Mouse (Mus musculus) heart, postnatal 25 days (tissue): Measurements from ENCODE around the gene Tspan4. TPM values are rescaled to one million over a fixed set of nuclear protein-coding genes. Genes with fewer than 3 reads are reported as not detected.

Experiments used
- DNase-seq: peaks from one replicate; pipeline ENCODE4 v3.0.0; 2022; ENCODE audit warnings: low spot score
- intact Hi-C: fragments of 180-260 bp; cut with DNase I; formaldehyde crosslinking; loops from one replicate; pipeline ENCODE4 v1.15.1; 2025
- total RNA-seq, 2 experiments: library from RNA; stranded (reverse); gene quantifications; 2 replicates each; pipeline ENCODE4 v1.2.3; 2021

The Tspan4 gene
- total RNA-seq, 2 experiments from 2014 or later = 17.5 to 39.0 TPM

DNA sequence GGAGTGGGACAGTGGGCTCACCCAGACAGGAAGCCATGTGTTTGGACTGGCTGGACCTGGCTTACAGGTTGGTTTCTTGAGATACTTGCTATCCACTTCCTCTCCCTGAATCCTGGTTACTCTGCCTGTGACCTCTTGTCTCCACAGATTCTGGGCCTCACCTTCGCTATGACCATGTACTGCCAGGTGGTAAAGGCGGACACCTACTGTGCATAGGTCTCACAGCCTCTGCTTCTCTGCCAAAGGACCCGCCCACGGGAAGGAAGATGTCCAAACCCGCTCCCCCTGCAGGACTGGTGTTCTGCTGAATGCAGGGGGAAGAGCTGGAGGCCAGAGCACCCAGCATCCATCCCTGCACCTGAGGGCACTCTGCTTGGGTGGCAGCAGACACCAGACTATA lies 17.7 kb downstream of the Tspan4 start:
- intact Hi-C loops = no loop called here
- no peak for DNase-seq

GRCm38 (mm10) chr7:141493729-141494128 lies 18.7 kb downstream of the Tspan4 start:
- intact Hi-C loops = no loop called here
- DNase-seq = no peak

GRCm38 (mm10) chr7:141495379-141495778 lies 20.3 kb downstream of the Tspan4 start:
- DNase-seq = no peak
- intact Hi-C loops = no loop called here

DNA sequence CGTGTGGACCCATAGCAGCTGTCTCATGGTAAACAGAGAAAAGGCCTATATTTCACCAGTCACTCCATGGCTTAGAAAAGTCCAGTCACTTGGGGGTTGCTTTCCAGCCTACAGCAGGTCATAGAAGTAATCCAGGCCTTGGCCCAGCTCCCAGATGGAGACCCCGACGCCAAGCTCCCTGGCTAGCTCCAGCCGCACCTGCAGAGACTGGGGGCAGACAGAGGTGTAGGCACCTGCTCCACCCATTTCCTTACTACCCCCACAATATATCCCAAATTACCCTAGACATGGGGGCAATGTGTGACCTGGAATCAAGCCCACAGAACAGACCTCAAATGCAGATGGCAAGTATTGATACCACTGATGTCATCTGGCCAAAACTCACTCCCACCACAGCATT lies 20.9 kb downstream of the Tspan4 start:
- intact Hi-C loops = no loop called here
- no peak for DNase-seq

DNA sequence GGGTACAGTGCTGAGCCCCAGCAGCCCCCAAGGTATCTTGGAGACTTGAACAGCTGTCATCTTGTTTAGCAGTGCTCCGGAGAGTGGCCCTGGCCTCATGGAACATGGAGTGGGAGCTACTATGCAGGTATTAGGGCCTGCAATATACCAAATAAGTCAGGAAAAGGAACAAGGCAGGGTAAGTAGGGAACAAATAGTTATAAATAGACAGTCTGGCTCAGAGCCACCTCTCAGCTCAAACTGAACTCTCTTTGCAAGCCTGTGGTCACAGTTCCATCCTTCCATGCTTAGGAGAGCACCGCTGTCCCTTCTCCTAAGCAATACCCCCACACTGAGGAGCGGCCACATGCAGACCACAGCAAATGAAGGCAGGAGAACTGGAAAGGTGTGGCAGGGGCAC lies 22.6 kb downstream of the Tspan4 start:
- DNase-seq = no peak
- intact Hi-C loops = no loop called here

DNA sequence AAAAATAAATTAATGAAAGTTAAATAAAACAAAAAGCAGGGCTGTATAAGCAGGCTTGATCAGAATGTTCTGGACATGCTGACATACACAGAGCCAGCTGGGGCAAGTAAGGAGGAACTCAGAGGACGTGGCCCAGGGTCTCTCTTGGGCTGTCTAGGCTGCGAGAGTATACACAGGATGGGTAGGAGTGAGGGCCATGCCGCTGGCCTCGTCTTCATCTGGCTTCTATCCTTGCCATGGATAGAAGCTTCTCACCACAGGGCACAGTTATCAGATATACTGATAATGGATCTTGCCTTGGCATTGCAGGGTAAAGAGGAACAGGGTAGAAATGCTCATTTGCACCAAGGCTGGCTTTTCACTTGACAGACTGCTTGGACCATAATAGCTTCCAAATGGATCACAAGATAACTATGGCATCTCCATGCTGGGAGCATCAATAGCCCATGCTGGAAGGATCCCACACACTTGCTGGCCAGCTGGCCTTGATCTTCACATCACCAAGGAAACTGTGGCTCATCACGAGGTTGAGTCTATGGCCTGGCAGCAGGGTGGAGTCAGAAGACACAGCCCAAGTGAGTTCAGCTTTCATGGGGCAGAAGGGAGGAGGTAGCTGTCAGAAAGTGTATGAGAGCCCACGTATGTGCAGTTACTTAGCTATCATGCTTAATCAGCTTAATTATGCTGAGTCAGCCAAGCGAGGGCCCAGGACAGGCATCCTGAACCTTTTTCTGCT lies 26.9 kb downstream of the Tspan4 start:
- intact Hi-C loops = no loop called here
- DNase-seq = no peak

GRCm38 (mm10) chr7:141502556-141502905 lies 27.5 kb downstream of the Tspan4 start:
- no peak for DNase-seq
- intact Hi-C loops = no loop called here

DNA sequence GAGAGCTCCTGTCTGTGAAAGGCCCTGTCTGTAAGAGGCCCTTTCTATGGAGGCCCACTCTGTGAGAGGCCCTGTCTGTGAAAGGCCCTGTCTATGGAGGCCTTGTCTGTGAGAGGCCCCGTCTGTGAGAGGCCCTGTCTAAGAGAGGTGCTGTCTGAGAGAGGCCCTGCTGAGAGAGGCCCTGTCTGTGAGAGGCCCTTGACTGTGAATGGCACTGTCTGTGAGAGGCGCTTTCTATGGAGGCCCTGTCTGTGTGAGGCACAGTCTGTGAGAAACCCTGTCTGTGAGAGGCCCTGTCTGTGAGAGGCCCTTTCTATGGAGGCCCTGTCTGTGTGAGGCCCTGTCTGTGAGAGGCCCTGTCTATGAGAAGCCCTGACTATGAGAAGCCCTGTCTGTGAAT lies 31.2 kb downstream of the Tspan4 start:
- intact Hi-C loops = no loop called here
- no peak for DNase-seq

DNA sequence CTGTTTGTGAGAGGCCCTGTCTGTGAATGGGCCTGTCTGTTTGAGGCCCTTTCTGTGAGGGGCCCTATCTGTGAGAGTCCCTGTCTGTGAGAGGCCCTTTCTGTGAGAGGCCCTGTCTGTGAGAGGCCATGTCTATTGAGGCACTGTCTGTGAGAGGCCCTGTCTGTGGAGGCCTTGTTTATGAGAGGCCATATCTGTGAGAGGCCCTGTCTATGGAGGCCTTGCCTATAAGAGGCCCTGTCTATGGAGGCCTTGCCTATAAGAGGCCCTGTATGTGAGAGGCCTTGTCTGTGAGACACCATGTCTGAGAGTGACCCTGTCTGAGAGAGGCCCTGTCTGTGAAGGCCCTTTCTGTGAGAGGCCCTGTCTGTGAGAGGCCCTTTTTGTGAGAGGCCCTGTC lies 33.1 kb downstream of the Tspan4 start:
- no peak for DNase-seq
- intact Hi-C loops = no loop called here

DNA sequence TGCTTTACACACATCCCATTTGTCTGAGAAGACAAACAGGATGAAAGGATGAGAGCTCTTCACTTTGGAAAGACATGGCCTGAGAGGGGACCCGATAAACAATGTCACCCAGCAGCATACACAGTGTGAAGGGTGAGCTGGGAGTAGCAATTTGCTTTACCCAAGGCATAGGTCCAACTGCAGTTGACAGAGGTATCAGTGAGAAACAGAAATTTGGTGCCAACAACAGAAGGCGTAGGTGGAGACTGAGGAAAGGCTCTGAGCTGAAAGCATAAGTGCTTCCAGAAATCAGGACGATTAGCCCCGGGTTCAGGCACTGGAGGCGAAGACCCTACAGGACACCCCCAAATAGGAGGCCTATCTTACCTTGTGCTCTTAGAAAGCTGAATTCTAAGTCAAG lies 35.2 kb downstream of the Tspan4 start:
- intact Hi-C loops = no loop called here
- no peak for DNase-seq

DNA sequence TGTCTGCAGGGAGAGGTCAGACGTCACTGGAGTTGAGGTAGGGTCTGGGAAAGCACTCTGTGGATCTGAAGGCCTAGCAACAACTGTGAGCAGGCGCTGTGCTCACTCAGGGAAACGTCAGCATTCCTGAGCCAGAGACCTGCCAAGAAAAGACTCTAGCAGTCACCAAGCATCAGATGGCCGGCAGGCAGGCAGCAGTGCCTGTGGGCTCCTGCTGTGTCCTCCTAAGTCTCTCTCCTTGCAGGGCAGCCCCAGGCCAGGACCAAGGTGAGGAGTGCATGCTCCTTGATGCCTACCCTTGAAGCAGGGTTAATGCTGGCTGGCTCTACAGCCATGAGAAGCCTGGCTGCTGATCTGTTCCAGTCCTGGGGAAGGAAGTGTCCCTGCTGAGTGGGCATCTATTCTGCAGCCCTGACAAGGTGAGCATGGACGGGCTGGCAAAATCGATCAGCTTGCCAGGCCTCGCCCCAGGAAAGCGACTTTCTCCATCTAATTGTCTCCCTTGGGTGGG lies 35.7 kb downstream of the Tspan4 start:
- no peak for DNase-seq

DNA sequence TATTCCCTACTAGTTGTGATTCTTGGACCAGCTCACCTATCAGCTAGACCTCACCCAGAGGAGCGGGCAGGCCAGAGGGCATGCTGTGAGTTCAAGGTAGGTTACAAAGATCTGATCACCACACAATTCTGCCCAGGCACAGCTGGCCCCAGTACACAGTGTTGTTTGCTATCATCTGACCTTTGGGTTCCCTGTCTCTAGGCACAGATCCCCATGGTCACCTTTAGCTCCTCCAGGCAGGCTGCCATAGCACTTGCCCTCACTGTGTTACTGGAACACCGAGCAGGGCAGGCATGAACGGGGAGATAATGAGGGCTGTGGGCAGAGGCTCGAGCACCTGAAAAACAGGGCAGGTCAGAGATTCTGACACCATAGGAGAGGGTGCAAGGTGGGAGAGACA lies 42.6 kb downstream of the Tspan4 start:
- DNase-seq = no peak
- intact Hi-C loops = no loop called here

More for the DNA sequence above, 35.7 kb downstream of the Tspan4 start:
- intact Hi-C loops = no loop called here

GRCm38 (mm10) chr7:141518296-141518695 lies 43.3 kb downstream of the Tspan4 start:
- intact Hi-C loops = no loop called here
- no peak for DNase-seq

- no peak for DNase-seq
- intact Hi-C loops = no loop called here
Observed at GRCm38 (mm10) chr7:141518926-141519325, 43.9 kb downstream of the Tspan4 start.

DNA sequence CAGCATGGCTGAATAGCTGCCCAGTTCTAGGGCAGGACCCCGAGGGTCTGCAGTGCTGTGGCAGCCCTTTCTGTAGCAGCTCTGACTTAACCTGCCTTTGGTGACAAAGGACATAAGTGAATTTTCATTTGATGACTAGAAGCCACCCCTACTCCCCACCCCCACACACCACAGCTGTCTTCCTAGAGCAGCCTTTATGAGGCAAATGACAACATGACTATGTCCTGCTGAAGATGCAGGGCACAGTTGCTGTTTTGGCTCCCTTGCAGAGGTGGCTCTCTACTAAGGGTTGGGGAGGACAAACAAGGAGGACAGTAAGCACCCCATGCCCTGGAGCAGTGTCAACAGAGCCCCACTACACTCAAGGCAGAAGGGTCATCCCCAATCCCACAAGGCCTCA lies 44.8 kb downstream of the Tspan4 start:
- intact Hi-C loops = loop anchor here (5.0 kb wide), 1 partner anchor 252 kb away; the partner anchor contains the start of gene Irf7
- DNase-seq = no peak

DNA sequence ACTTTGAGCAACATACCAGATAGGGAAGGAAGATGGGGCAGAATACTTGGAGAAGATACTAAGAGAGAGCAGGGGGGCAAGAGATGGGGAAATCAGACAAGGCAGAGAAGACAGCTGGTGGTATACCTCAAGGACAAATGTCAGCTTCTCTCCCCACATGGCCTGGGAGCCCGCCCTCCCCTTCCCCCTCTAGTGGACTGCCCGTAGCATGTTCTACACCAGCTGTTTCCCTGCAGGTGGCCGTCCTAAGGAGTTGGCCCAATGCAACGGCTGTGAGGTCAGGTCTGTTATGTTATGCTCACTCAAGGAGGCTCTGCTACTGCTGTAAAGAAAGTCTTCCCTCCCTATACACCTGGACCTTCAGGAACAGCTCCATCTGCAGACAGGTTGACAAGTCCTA lies 48.0 kb downstream of the Tspan4 start:
- intact Hi-C loops = loop anchor here (5.0 kb wide), 1 partner anchor 256 kb away; the partner anchor contains the start of gene Irf7

DNA sequence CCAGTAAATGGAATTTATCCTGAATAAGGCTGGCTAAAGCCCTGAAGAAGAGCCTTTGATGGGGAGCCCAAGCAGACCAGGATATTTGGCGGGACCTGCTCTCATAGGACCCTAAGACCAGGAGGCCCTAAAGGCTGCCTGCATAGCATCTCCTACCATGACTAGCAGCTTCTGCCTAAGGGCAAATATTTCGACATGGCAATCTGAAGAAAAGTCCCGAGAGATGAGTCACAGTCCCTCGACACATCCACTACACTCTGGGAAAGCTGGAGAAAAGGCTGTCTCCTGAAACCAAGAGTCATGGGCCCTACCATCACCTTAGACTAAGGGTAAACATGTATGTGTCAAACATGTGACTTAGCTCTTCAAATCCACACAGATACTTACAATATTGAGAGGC lies 49.2 kb downstream of the Tspan4 start:
- DNase-seq = no peak
- intact Hi-C loops = loop anchor here (2.0 to 5.0 kb wide), 2 partner anchors 115 to 257 kb away; partner anchors contain the start of gene Irf7

More for the DNA sequence above, 48.0 kb downstream of the Tspan4 start:
- DNase-seq = no peak

- DNase-seq = peak; percentile 58
- intact Hi-C loops = loop anchor here (2.0 to 5.0 kb wide), 2 partner anchors 116 to 258 kb away; partner anchors contain the start of gene Irf7
Observed at GRCm38 (mm10) chr7:141524760-141525579, 49.9 kb downstream of the Tspan4 start.

- intact Hi-C loops = loop anchor here (2.0 kb wide), 1 partner anchor 117 kb away; no protein-coding TSS in a partner anchor
- DNase-seq = no peak
Observed at GRCm38 (mm10) chr7:141525580-141525925, 50.5 kb downstream of the Tspan4 start.

GRCm38 (mm10) chr7:141535570-141535969 lies 60.5 kb downstream of the Tspan4 start:
- intact Hi-C loops = no loop called here
- no peak for DNase-seq
